Mouse (Mus musculus) kidney, embryonic 16.5 days (tissue): ENCODE data around the gene Bcar1. TPM values are rescaled to one million over a fixed set of nuclear protein-coding genes. Genes with fewer than 3 reads are reported as not detected.
A peak's percentile ranks its signal among the peaks of the same experiment; 100 is the strongest.

Experiments used
- ATAC-seq: fragments of 200-750 bp; cut with Nextera tagmentation; 2 replicates; pipeline ENCODE4 v1.8.0; 2017; ENCODE audit warnings: moderate TSS enrichment; ENCODE audit not compliant: low FRiP score, low TSS enrichment
- H3K27ac ChIP-seq: fragments of 300-500 bp; sonication (generic); 2 replicates; pipeline ENCODE4 v1.5.1; 2014; ENCODE audit warnings: low read length
- H3K27me3 ChIP-seq: fragments of 300-500 bp; sonication (generic); 2 replicates; pipeline ENCODE4 v1.6.1; 2014; ENCODE audit warnings: low read length, control low read depth, mixed read lengths; ENCODE audit not compliant: insufficient read depth
- H3K36me3 ChIP-seq: fragments of 300-500 bp; sonication (generic); 2 replicates; pipeline ENCODE4 v1.6.1; 2014; ENCODE audit warnings: low read length, control low read depth, mixed read lengths; ENCODE audit not compliant: insufficient read depth
- H3K4me1 ChIP-seq: fragments of 300-500 bp; sonication (generic); 2 replicates; pipeline ENCODE4 v1.6.1; 2014; ENCODE audit warnings: low read length, control low read depth, mixed read lengths; ENCODE audit not compliant: insufficient read depth
- H3K4me2 ChIP-seq: fragments of 300-500 bp; sonication (generic); replicated peaks from 2 replicates; pipeline ENCODE4 v1.6.1; 2014; ENCODE audit warnings: low read depth, low read length
- H3K4me3 ChIP-seq: fragments of 300-500 bp; sonication (generic); 2 replicates; pipeline ENCODE4 v1.5.1; 2014; ENCODE audit warnings: mild to moderate bottlenecking, low read length
- H3K9ac ChIP-seq: fragments of 300-500 bp; sonication (generic); replicated peaks from 2 replicates; pipeline ENCODE4 v1.6.1; 2014; ENCODE audit warnings: low read length
- H3K9me3 ChIP-seq: fragments of 300-500 bp; sonication (generic); 2 replicates; pipeline ENCODE4 v1.6.1; 2016; ENCODE audit warnings: low read length, control low read depth
- WGBS: fragments of 180-500 bp; shearing (Covaris S2); extraction: QIAGEN DNeasy Blood & Tissue Kit; methylation state at CpG from one replicate; pipeline ENCODE4 v1.1.7; 2014; 5-methylcytosine and 5-hydroxymethylcytosine counted together
- polyA plus RNA-seq: library from polyadenylated mRNA; unstranded; fragments of >200 nt; fragmentation: Nextera tagmentation; extraction: Ambion mirVana; gene quantifications from 2 replicates; pipeline ENCODE4 v1.2.1, GENCODE M21; 2015

Gene Bcar1
- polyA plus RNA-seq, 1 experiment from 2014 or later, result 49.6 TPM

DNA sequence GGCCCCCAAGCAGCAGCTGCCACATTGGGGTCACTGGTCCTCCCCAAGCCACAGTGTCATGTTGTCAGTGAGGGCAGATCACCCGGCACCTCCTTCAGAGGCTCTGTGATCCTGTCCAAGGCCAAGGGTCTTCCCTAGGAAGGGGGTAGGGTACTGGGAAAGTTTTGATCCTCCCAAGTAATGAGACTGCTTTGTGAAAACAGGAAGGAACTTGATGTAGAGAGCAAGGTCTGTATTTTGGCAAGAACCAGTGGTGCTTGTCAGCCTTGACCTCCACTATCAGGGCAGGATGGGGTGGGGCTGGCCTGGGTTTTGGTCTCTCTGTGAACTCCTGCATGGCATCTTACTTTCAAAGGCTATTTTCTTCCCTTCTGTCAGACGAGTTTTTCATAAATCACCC is 10.5 kb upstream of the Bcar1 start:
- Histone ChIP-seq H3K9me3 (no peaks in the 10 kb centered on the region), H3K4me2 (no peak overlapping the region), H3K4me1 (peaks cover 14% of the 10 kb centered on the region), H3K27me3 (no peaks in the 10 kb centered on the region), H3K4me3 (no peak overlapping the region), H3K27ac (peak overlapping the region; percentile 43; the same call in 1 of the 2 replicates), H3K9ac (no peak overlapping the region), H3K36me3 (no peaks in the 10 kb centered on the region)
- peak; percentile 66 for ATAC-seq
- WGBS, result 17% methylated on average over 2 of the region's 2 CpGs

DNA sequence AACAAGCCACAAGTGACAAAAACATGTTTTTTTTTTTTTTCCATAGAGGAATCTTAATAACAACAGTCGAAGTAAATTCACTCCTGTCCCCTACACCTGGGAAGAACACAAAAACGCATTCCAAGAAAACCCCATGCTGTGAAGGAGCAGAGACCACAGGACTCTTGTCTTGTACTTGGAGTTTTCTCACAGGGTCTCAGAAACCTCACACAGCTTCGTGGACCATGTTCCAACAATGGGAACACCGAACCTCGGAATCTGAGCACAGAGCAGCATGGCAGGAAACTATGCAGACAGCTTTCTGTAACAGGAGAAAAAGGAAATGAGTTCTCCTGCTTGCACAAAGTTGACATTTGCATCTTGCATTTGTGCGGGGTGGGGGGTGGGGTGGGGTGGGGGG is 5.2 kb upstream of the Bcar1 start:
- WGBS, result 50% methylated on average over 6 of the region's 6 CpGs
- H3K27ac ChIP-seq, result no peak overlapping the region
- no peak for ATAC-seq

DNA sequence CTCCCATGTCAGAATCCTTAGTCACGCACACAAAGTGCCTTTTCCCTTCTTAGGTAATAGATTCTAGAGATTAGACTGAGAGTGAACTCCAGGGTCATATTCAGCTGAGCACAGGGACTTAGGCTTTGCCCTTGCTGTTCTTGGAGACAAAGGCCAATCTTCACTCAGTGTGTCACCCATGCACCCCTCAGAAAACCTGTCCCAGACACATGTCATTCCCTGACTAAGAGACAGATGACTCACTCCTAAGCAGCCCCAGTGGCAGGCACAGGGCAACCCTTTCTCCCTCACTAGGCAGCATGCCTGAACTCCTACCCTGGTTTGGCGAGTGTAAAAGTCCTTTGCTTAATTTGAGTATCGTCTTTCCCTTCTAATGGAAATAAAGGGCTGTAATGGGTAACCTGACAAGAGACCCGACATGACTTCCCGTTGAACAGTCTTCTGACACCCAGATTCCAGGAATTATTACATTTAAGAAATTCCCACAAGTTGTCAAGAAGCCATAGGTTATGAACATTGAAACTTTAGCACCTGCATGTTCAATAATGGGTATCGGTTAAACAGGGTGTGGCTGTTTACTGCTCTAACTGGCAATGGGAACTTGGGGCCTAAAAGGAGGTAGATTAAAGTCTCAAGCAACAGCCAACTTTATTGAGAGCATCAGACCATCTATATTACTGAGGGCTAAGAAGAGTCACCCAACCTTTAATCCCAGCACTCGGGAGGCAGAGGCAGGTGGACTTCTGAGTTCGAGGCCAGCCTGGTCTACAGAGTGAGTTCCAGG is 4.4 kb upstream of the Bcar1 start:
- H3K36me3 ChIP-seq, result no peaks in the 10 kb centered on the region
- 57% methylated on average over 8 of the region's 8 CpGs for WGBS
- no peak overlapping the region for H3K27ac ChIP-seq
- no peak overlapping the region for H3K4me2 ChIP-seq
- H3K9ac ChIP-seq, result no peak overlapping the region
- peaks cover 32% of the 10 kb centered on the region for H3K4me1 ChIP-seq
- no peaks in the 10 kb centered on the region for H3K27me3 ChIP-seq
- H3K4me3 ChIP-seq, result no peak overlapping the region
- no peaks in the 10 kb centered on the region for H3K9me3 ChIP-seq
- ATAC-seq, result no peak

More for the DNA sequence above, 5.2 kb upstream of the Bcar1 start:
- H3K9me3 ChIP-seq, result no peaks in the 10 kb centered on the region
- H3K4me3 ChIP-seq, result no peak overlapping the region
- no peaks in the 10 kb centered on the region for H3K27me3 ChIP-seq
- H3K4me1 ChIP-seq, result peaks cover 36% of the 10 kb centered on the region
- no peak overlapping the region for H3K4me2 ChIP-seq
- H3K9ac ChIP-seq, result no peak overlapping the region
- H3K36me3 ChIP-seq, result no peaks in the 10 kb centered on the region

DNA sequence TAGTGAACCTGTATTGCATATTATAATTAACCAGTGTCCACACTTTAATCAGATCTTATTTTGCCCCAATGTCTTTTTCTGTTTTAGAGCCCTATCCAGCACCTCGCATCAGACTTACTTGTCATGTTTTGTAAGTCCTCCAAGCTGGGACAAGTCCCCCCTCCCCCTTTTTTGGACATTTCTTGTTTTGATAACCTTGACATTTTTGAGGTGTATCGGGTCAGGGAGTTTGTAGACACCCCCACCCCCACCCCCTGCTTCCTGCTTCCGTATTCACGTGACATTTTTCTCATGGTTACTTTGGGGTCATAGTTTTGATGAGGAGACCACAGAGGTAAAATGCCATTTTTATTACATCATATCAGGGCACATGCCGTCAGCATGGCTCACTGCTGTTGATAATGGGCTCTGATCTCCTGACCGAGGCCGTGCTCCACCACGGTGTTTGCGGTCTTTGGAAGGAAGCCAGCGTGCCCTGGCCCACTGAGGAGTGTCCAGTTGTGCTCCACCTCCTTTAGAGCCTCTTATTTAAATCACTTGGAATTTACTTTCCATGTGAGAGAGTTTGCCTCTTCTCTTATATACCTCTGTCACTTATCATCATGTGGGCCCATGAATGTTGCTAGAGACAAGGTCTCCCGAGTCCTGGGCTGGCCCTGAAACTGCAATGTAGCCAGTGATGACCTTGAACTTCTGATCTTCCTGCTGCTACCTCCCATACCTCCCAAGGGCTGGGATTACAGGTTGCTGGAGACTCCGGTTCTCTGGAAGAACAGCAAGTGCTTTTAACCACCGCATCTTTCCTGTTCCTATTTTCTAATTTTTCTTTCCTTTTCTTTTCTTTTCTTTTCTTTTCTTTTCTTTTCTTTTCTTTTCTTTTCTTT is 3.2 kb upstream of the Bcar1 start:
- ATAC-seq, result no peak
- Histone ChIP-seq H3K4me1 (peaks cover 42% of the 10 kb centered on the region), H3K9ac (no peak overlapping the region), H3K9me3 (no peaks in the 10 kb centered on the region), H3K27me3 (no peaks in the 10 kb centered on the region), H3K4me2 (peak overlapping the region; percentile 58; the same call in 1 of the 2 replicates), H3K4me3 (no peak overlapping the region), H3K36me3 (no peaks in the 10 kb centered on the region), H3K27ac (no peak overlapping the region)
- WGBS, result 35% methylated on average over 13 of the region's 13 CpGs

DNA sequence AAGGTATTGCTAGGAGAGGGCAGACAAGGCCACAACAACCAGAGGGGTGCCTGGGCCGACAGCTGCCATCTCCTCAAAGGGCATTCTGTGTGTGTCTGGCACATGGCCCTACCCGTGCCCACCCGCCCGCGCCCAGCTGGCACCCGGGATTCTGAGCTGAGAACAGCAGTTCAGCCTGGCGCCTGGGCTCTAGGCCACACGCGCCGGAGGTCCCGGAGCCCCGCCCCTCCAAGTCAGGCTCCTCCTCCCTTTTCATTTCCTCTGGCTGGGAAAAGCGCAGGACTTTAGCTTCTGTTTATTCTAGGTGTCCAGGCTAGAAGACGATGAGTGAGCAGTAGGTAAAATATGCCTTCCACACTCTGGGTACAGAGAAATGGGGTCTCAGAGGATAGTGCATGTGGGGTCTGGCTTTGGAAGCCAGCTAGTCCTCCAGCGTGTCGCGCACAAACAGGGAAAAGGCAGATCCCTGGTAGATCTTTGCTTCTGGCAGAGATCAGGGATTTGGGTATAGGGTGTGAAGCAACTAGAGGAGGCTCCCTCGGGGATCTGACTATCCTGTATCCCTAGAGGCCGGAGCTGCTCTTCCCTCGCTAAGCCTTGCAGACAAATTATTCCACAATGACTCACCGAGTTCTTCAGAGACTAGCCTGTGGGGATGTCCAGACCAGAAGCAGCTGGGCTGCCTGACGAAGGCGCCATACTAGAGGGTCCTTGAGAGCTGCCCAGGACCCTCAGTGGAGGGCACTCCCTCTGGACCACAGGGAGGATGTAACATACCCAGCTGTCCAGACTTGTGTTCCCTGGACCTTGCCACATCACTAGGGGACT is 2.2 kb upstream of the Bcar1 start:
- peak; percentile 36 for ATAC-seq
- peak overlapping the region; percentile 53 for H3K9ac ChIP-seq
- H3K4me2 ChIP-seq, result peak overlapping the region; percentile 58
- peak overlapping the region; percentile 36 for H3K4me3 ChIP-seq
- H3K36me3 ChIP-seq, result no peaks in the 10 kb centered on the region
- H3K27me3 ChIP-seq, result no peaks in the 10 kb centered on the region
- peak overlapping the region; percentile 75 for H3K27ac ChIP-seq
- peaks cover 52% of the 10 kb centered on the region for H3K4me1 ChIP-seq
- 6% methylated on average over 23 of the region's 23 CpGs for WGBS
- no peaks in the 10 kb centered on the region for H3K9me3 ChIP-seq

DNA sequence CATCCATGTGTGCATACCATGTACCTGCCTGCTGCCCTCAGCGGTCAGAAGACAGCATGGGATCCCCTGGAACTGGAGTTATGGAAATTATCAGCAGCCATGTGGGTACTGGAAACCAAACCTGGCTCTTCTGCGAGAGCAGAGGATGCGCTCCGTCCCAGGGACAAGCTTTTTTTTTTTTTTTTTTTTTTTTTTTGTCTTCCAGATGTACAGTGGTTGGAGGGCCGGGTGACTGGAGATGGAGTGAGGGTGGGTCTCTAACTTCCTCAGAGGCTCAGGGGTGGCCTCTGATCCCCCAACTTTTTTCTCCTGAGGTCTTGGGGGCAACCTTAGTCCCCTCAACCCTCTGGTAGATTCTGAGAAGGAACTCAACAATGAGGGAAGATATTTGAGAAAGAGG is 1.5 kb upstream of the Bcar1 start:
- no peak for ATAC-seq
- peak overlapping the region; percentile 75; the same call in 1 of the 2 replicates for H3K27ac ChIP-seq
- peak overlapping the region; percentile 53 for H3K9ac ChIP-seq
- peaks cover 60% of the 10 kb centered on the region for H3K4me1 ChIP-seq
- H3K4me2 ChIP-seq, result peak overlapping the region; percentile 58
- H3K36me3 ChIP-seq, result no peaks in the 10 kb centered on the region
- H3K9me3 ChIP-seq, result no peaks in the 10 kb centered on the region
- WGBS, result 73% methylated on average over 5 of the region's 5 CpGs
- H3K27me3 ChIP-seq, result no peaks in the 10 kb centered on the region
- H3K4me3 ChIP-seq, result no peak overlapping the region

DNA sequence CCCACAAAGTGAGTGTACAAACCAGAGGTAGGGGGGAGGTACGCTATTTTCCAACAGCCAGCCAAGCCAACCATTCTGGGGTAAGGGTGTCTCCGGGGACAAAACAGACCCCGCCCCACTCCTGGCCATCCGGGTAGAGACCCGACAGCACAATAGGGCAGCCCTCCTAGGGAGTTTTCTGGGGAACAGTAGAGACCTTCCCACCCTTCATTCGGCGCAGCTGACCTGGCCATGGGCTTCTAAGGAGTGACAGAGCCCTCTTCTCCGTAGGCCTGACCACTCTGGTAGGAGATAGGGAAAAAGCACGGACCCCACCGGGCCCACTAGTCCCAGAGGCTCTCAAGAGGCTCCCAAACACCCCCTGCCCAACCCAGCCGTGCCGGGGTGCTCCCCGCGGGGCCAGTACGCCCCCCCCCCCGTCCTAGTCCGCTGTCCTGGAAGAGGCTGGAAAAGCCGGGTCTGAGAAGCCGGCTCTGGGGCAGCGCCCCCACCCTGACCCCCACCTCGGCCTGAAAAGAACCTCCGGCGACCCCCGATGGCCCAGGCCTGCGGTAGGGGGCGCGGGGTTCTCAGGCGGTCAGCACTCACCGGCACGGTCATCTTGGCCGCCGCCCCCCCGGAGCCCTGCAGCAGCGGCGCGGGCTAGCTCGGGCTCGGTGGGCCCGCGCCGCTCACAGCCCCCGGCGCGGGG is 363 bp downstream of the Bcar1 start:
- WGBS, result 2% methylated on average over 41 of the region's 44 CpGs
- Histone ChIP-seq H3K9me3 (no peaks in the 10 kb centered on the region), H3K4me3 (peak overlapping the region; percentile 80), H3K27ac (peak overlapping the region; percentile 78), H3K4me2 (peak overlapping the region; percentile 71), H3K4me1 (peaks cover 75% of the 10 kb centered on the region), H3K9ac (peak overlapping the region; percentile 88), H3K36me3 (no peaks in the 10 kb centered on the region), H3K27me3 (no peaks in the 10 kb centered on the region)
- ATAC-seq, result peak; percentile 18

DNA sequence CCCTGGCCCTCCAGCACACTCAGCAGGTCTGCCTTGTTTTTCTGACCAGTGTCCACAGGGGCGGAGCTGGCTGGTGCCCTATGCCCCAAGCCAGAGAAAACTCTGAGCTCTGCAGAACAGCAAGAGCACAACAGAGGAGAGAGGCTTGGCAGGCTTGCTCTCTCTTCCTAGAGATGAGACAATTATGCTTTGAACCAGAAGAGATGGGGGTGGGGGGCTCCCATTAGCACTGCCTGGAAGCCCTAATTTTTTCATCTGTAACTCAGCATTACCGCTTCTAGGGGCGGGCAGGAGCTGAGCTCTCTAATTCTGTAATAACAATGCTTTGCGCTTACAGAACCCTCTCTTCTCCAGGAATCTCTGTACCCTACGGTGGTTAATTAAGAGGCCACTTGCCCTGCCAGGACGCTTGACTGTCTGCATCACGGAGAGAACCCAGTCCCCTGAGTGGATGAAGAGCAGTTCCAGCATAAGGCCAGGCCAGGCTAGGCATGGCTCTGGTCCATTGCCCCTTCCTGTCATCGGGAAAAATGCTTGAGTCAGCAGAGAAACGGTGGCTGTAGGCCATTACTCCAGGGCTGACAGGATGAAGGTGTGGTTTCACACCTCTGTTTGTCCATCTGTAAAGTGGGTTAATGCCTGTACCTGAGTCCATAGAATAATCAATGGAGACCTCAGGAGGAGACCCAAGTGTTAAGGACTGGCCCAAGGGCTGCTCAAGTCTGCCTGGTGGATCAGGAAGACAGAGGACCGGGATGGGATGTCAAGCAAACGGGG is 1.2 kb downstream of the Bcar1 start:
- 19% methylated on average over 11 of the region's 11 CpGs for WGBS
- H3K4me1 ChIP-seq, result peaks cover 75% of the 10 kb centered on the region
- H3K27ac ChIP-seq, result peak overlapping the region; percentile 78

More for the DNA sequence above, 1.2 kb downstream of the Bcar1 start:
- Histone ChIP-seq H3K36me3 (no peaks in the 10 kb centered on the region), H3K4me2 (peak overlapping the region; percentile 71), H3K9ac (peak overlapping the region; percentile 88), H3K4me3 (peak overlapping the region; percentile 80), H3K9me3 (no peaks in the 10 kb centered on the region), H3K27me3 (no peaks in the 10 kb centered on the region)
- ATAC-seq, result 0 out of 2 replicates have a peak, but pooled peaks have one; percentile 11
